Mouse (Mus musculus) liver, embryonic 13.5 days (tissue): ENCODE measurements at regions not wholly inside any gene's neighbourhood (a gene's known extent, or its start where the extent isn't known, plus 50 kb on each side); places are given as distances from the start of the nearest gene placed in this dataset.

Experiments
- ATAC-seq: fragments of 200-750 bp; cut with Nextera tagmentation; 2 replicates; pipeline ENCODE4 v1.8.0; 2017; ENCODE audit warnings: low read depth, mild to moderate bottlenecking, moderate number of reproducible peaks, moderate library complexity
- DNase-seq: peaks from one replicate; pipeline ENCODE4 v3.0.0; 2022
- H3K27ac ChIP-seq: fragments of 300-500 bp; sonication (generic); 2 replicates; pipeline ENCODE4 v1.5.1; 2015; ENCODE audit warnings: moderate library complexity, mild to moderate bottlenecking, inconsistent platforms
- H3K27me3 ChIP-seq: fragments of 300-500 bp; sonication (generic); 2 replicates; pipeline ENCODE4 v1.6.1; 2015; ENCODE audit warnings: mild to moderate bottlenecking, inconsistent platforms
- H3K36me3 ChIP-seq: fragments of 300-500 bp; sonication (generic); 2 replicates; pipeline ENCODE4 v1.6.1; 2015; ENCODE audit warnings: mild to moderate bottlenecking, inconsistent platforms
- H3K4me1 ChIP-seq: fragments of 300-500 bp; sonication (generic); replicated peaks from 2 replicates; pipeline ENCODE4 v1.6.1; 2015; ENCODE audit warnings: inconsistent platforms
- H3K4me2 ChIP-seq: fragments of 300-500 bp; sonication (generic); 2 replicates; pipeline ENCODE4 v1.6.1; 2015; ENCODE audit warnings: inconsistent platforms, mild to moderate bottlenecking, moderate library complexity
- H3K4me3 ChIP-seq: fragments of 300-500 bp; sonication (generic); replicated peaks from 2 replicates; pipeline ENCODE4 v1.5.1; 2015; ENCODE audit warnings: mild to moderate bottlenecking, inconsistent platforms
- H3K9ac ChIP-seq: fragments of 300-500 bp; sonication (generic); 2 replicates; pipeline ENCODE4 v1.6.1; 2015; ENCODE audit warnings: mild to moderate bottlenecking, inconsistent platforms
- H3K9me3 ChIP-seq: fragments of 300-500 bp; sonication (generic); replicated peaks from 2 replicates; pipeline ENCODE4 v1.6.1; 2016; ENCODE audit warnings: inconsistent platforms
- WGBS: fragments of 180-500 bp; shearing (Covaris S2); methylation state at CpG from one replicate; pipeline ENCODE4 v1.1.7; 2015; ENCODE audit not compliant: insufficient replicate concordance; 5-methylcytosine and 5-hydroxymethylcytosine counted together

GRCm38 (mm10) chr7:73260140-73260539 lies 115.2 kb upstream of the Rgma start:
- H3K27ac ChIP-seq, result no peak overlapping the region
- no peak overlapping the region for H3K4me3 ChIP-seq
- H3K9me3 ChIP-seq, result no peaks in the 10 kb centered on the region
- no peaks in the 10 kb centered on the region for H3K4me1 ChIP-seq
- H3K9ac ChIP-seq, result no peak overlapping the region
- ATAC-seq (no peak), DNase-seq (no peak)
- 55% methylated on average over 4 of the region's 4 CpGs for WGBS
- H3K36me3 ChIP-seq, result no peaks in the 10 kb centered on the region
- no peaks in the 10 kb centered on the region for H3K27me3 ChIP-seq
- H3K4me2 ChIP-seq, result no peak overlapping the region

- no peak overlapping the region for H3K4me2 ChIP-seq
- H3K27me3 ChIP-seq, result no peaks in the 10 kb centered on the region
- H3K4me1 ChIP-seq, result no peaks in the 10 kb centered on the region
- no peaks in the 10 kb centered on the region for H3K9me3 ChIP-seq
- ATAC-seq (no peak), DNase-seq (no peak)
- 66% methylated on average over 5 of the region's 5 CpGs for WGBS
- H3K36me3 ChIP-seq, result no peaks in the 10 kb centered on the region
- no peak overlapping the region for H3K27ac ChIP-seq
- no peak overlapping the region for H3K4me3 ChIP-seq
- no peak overlapping the region for H3K9ac ChIP-seq
Measured at GRCm38 (mm10) chr7:73261750-73262149, 113.6 kb upstream of the Rgma start.

DNA sequence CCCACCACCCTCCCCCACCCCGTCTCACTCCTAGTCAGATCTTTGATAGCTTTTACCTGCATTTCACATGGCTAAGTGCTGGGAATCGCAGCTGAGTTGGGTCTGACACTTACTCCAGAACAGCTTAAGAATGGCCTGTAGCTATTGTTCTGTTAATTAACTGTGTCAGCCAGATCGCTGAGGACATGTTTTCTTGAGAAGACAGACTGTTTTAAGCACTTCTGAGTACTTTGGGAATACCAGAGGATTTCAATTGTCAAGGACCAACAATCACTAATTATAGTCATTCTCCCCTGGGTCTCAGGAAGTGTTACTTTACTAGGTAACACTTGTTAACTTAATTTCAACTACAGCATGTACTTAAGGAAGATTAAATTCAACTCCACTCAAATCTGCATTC lies 112.8 kb upstream of the Rgma start:
- Histone ChIP-seq H3K4me2 (no peak overlapping the region), H3K4me1 (no peaks in the 10 kb centered on the region), H3K4me3 (no peak overlapping the region), H3K9me3 (no peaks in the 10 kb centered on the region), H3K36me3 (no peaks in the 10 kb centered on the region), H3K9ac (no peak overlapping the region), H3K27me3 (no peaks in the 10 kb centered on the region), H3K27ac (no peak overlapping the region)
- 33% methylated on average over 3 of the region's 3 CpGs for WGBS
- ATAC-seq (no peak), DNase-seq (no peak)

GRCm38 (mm10) chr7:73269626-73270025 lies 105.7 kb upstream of the Rgma start:
- no peaks in the 10 kb centered on the region; the same call in 1 of the 2 replicates for H3K9me3 ChIP-seq
- no peaks in the 10 kb centered on the region for H3K36me3 ChIP-seq
- H3K27ac ChIP-seq, result no peak overlapping the region
- no peak for ATAC-seq
- 68% methylated on average over 3 of the region's 3 CpGs for WGBS
- H3K4me3 ChIP-seq, result no peak overlapping the region
- no peak overlapping the region for H3K4me2 ChIP-seq
- no peak overlapping the region for H3K9ac ChIP-seq
- H3K4me1 ChIP-seq, result no peaks in the 10 kb centered on the region
- DNase-seq, result no peak
- no peaks in the 10 kb centered on the region for H3K27me3 ChIP-seq

- no peak for ATAC-seq
- DNase-seq, result no peak
- no peak overlapping the region for H3K9ac ChIP-seq
- H3K4me2 ChIP-seq, result no peak overlapping the region
- no peak overlapping the region for H3K4me3 ChIP-seq
- H3K36me3 ChIP-seq, result no peaks in the 10 kb centered on the region
- no peaks in the 10 kb centered on the region for H3K27me3 ChIP-seq
- H3K4me1 ChIP-seq, result no peaks in the 10 kb centered on the region
- H3K27ac ChIP-seq, result no peak overlapping the region
- 64% methylated on average over 1 of the region's 1 CpGs for WGBS
- no peaks in the 10 kb centered on the region; the same call in 1 of the 2 replicates for H3K9me3 ChIP-seq
Measured at GRCm38 (mm10) chr7:73272787-73273186, 102.5 kb upstream of the Rgma start.

- WGBS, result 71% methylated on average over 9 of the region's 9 CpGs
- H3K36me3 ChIP-seq, result no peaks in the 10 kb centered on the region
- H3K4me2 ChIP-seq, result no peak overlapping the region
- ATAC-seq (no peak), DNase-seq (no peak)
- no peak overlapping the region for H3K27ac ChIP-seq
- no peaks in the 10 kb centered on the region for H3K27me3 ChIP-seq
- no peaks in the 10 kb centered on the region for H3K4me1 ChIP-seq
- H3K9me3 ChIP-seq, result no peaks in the 10 kb centered on the region
- H3K9ac ChIP-seq, result no peak overlapping the region
- no peak overlapping the region for H3K4me3 ChIP-seq
Measured at GRCm38 (mm10) chr7:73275814-73276271, 99.5 kb upstream of the Rgma start.

DNA sequence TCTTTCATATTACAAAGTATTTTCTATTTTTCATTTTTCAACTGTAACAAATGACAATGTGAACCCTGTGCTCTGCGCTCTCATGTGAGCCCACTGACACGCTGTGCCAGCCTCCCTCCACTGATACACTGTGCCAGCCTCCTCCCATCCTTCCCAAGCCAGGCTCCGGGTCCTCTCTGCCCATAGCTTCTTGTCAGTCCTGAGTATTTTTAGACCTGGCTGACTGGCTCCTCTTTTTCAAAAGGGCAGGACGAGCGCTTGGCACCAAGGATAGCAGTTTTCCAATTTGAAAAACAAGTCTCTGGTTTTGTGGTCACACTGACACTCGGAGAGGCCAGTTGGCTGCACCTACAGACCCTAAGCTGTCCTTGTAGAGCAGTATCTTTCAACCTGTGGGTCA lies 96.7 kb upstream of the Rgma start:
- H3K4me1 ChIP-seq, result no peaks in the 10 kb centered on the region
- ATAC-seq (no peak), DNase-seq (no peak)
- H3K9ac ChIP-seq, result no peak overlapping the region
- WGBS, result 68% methylated on average over 6 of the region's 6 CpGs
- H3K27me3 ChIP-seq, result no peaks in the 10 kb centered on the region
- no peaks in the 10 kb centered on the region for H3K36me3 ChIP-seq
- H3K9me3 ChIP-seq, result 0 out of 2 replicates have a peak, but pooled peaks cover 4% of the 10 kb centered on the region
- H3K4me3 ChIP-seq, result no peak overlapping the region
- no peak overlapping the region for H3K4me2 ChIP-seq
- H3K27ac ChIP-seq, result no peak overlapping the region

DNA sequence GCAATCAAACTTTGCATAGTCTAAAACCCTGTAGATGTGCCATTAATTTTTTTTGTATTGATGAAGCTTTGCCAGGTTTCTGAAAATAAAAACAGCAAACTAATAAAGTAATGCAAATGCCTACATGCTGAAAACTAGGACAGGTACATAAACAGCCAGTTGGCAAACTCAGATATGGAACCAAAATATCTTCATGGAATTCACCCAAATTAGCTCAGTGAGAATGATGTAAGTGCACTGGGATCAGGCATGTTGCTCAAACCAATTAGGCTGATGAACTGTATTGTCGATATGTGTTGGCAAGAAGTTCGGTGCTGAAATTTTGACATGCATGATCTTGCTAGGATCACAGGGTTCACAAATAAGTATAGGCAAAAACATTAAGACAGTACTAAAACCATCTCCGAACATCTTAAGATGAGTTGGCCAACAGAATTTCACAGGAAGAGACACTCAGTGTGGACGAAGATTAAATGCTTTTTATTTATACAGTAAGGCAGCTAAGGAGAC lies 95.3 kb upstream of the Rgma start:
- DNase-seq (no peak), ATAC-seq (no peak)
- no peaks in the 10 kb centered on the region for H3K36me3 ChIP-seq
- H3K4me2 ChIP-seq, result no peak overlapping the region
- H3K4me3 ChIP-seq, result no peak overlapping the region
- WGBS, result 71% methylated on average over 4 of the region's 4 CpGs
- H3K27ac ChIP-seq, result no peak overlapping the region
- no peak overlapping the region for H3K9ac ChIP-seq
- H3K27me3 ChIP-seq, result no peaks in the 10 kb centered on the region
- H3K9me3 ChIP-seq, result 0 out of 2 replicates have a peak, but pooled peaks cover 4% of the 10 kb centered on the region
- H3K4me1 ChIP-seq, result no peaks in the 10 kb centered on the region

- WGBS, result 65% methylated on average over 5 of the region's 5 CpGs
Measured at GRCm38 (mm10) chr7:73286244-73286643, 89.1 kb upstream of the Rgma start.

GRCm38 (mm10) chr7:73293337-73293736 lies 82.0 kb upstream of the Rgma start:
- H3K36me3 ChIP-seq, result no peaks in the 10 kb centered on the region
- no peak for DNase-seq
- no peak overlapping the region for H3K4me3 ChIP-seq
- no peak overlapping the region for H3K9ac ChIP-seq
- WGBS, result 42% methylated on average over 4 of the region's 4 CpGs
- no peak for ATAC-seq
- H3K4me1 ChIP-seq, result no peaks in the 10 kb centered on the region
- no peaks in the 10 kb centered on the region for H3K9me3 ChIP-seq
- H3K4me2 ChIP-seq, result no peak overlapping the region
- H3K27me3 ChIP-seq, result no peaks in the 10 kb centered on the region
- no peak overlapping the region for H3K27ac ChIP-seq

More at GRCm38 (mm10) chr7:73286244-73286643, 89.1 kb upstream of the Rgma start:
- DNase-seq, result no peak
- no peak for ATAC-seq
- Histone ChIP-seq H3K4me3 (no peak overlapping the region), H3K4me1 (no peaks in the 10 kb centered on the region), H3K4me2 (no peak overlapping the region), H3K27ac (no peak overlapping the region), H3K27me3 (no peaks in the 10 kb centered on the region), H3K36me3 (no peaks in the 10 kb centered on the region), H3K9ac (no peak overlapping the region), H3K9me3 (0 out of 2 replicates have a peak, but pooled peaks cover 4% of the 10 kb centered on the region)

- no peaks in the 10 kb centered on the region for H3K36me3 ChIP-seq
- H3K4me3 ChIP-seq, result no peak overlapping the region
- H3K4me2 ChIP-seq, result no peak overlapping the region
- H3K9me3 ChIP-seq, result no peaks in the 10 kb centered on the region
- H3K27me3 ChIP-seq, result no peaks in the 10 kb centered on the region
- WGBS, result 63% methylated on average over 6 of the region's 6 CpGs
- no peak overlapping the region for H3K9ac ChIP-seq
- DNase-seq (no peak), ATAC-seq (no peak)
- H3K27ac ChIP-seq, result no peak overlapping the region
- no peaks in the 10 kb centered on the region for H3K4me1 ChIP-seq
Measured at GRCm38 (mm10) chr7:73294399-73294798, 80.9 kb upstream of the Rgma start.

GRCm38 (mm10) chr7:73302501-73302900 lies 72.8 kb upstream of the Rgma start:
- H3K9me3 ChIP-seq, result no peaks in the 10 kb centered on the region
- no peak for ATAC-seq
- H3K4me2 ChIP-seq, result no peak overlapping the region
- 47% methylated on average over 3 of the region's 3 CpGs for WGBS
- no peak overlapping the region for H3K27ac ChIP-seq
- no peaks in the 10 kb centered on the region for H3K36me3 ChIP-seq
- H3K4me1 ChIP-seq, result no peaks in the 10 kb centered on the region
- H3K9ac ChIP-seq, result no peak overlapping the region
- H3K4me3 ChIP-seq, result no peak overlapping the region
- no peaks in the 10 kb centered on the region for H3K27me3 ChIP-seq
- DNase-seq, result no peak
